27 mouse cellular contexts compared by ENCODE assay signal in genomic region chr8:60503098-60503497, GRCm38 (mm10). TPM values are rescaled to one million over a fixed set of nuclear protein-coding genes. Genes with fewer than 3 reads are reported as not detected.
"Had no signal": no experiment of that assay in that cellular context is flagged by ENCODE, and none has a peak within 500 bp of the region (broad histone marks: within the 10 kb centered on the region; RNA-seq: fewer than 3 reads in every experiment).

Gm10283 (minus strand) TSS chr8:60503198.

- H3K9ac ChIP-seq: lung, embryonic 14.5 days; midbrain, embryonic 12.5 days; neural tube, embryonic 13.5 days; neural tube, embryonic 15.5 days had no signal

- H3K9me3 ChIP-seq: midbrain, embryonic 10.5 days; midbrain, embryonic 12.5 days; neural tube, embryonic 13.5 days; neural tube, embryonic 15.5 days had no signal

- H3K4me2 ChIP-seq: lung, embryonic 14.5 days; midbrain, embryonic 12.5 days; neural tube, embryonic 13.5 days; neural tube, embryonic 15.5 days had no signal

- DNase-seq: lung, adult 18-20 months; lung, embryonic 14.5 days; lung, postnatal 4 days; midbrain, embryonic 14.5 days; retina, postnatal 1 day; right cerebral cortex, adult 18-20 months; right cerebral cortex, postnatal 25 days; right cerebral cortex, postnatal 4 days; spleen, adult 18-20 months; thymus, adult 18-20 months; thymus, postnatal 14 days; thymus, postnatal 36 days had no signal

- H3K4me1 ChIP-seq: midbrain, embryonic 12.5 days had no signal

- H3K36me3 ChIP-seq: midbrain, embryonic 10.5 days; midbrain, embryonic 12.5 days; neural tube, embryonic 13.5 days; neural tube, embryonic 15.5 days had no signal

- H3K27ac ChIP-seq: midbrain, embryonic 10.5 days; midbrain, embryonic 12.5 days; neural tube, embryonic 13.5 days; neural tube, embryonic 15.5 days had no signal

- H3K27me3 ChIP-seq: midbrain, embryonic 12.5 days; neural tube, embryonic 13.5 days; neural tube, embryonic 15.5 days had no signal

- ATAC-seq: lung, postnatal 0 days; midbrain, embryonic 16.5 days had no signal

- H3K4me3 ChIP-seq: midbrain, embryonic 10.5 days; midbrain, embryonic 12.5 days; myocyte; neural tube, embryonic 13.5 days; neural tube, embryonic 15.5 days had no signal

RNA-seq across cellular contexts. Expression of gene Gm10283, which starts in this region (rescaled TPM):
- total RNA-seq: megakaryocyte, adult 5-6 weeks; megakaryocyte-erythroid progenitor cell, adult 5-6 weeks had no signal
- polyA plus RNA-seq: liver, embryonic 16.5 days; lung, embryonic 14.5 days; lung, postnatal 0 days; midbrain, embryonic 10.5 days; midbrain, embryonic 12.5 days; midbrain, embryonic 14.5 days; midbrain, embryonic 16.5 days; myocyte; neural tube, embryonic 11.5 days; neural tube, embryonic 13.5 days; neural tube, embryonic 15.5 days; small intestine, adult 2 months; stomach, embryonic 14.5 days; stomach, embryonic 16.5 days; thymus, postnatal 0 days had no signal
